In the genomic region with DNA sequence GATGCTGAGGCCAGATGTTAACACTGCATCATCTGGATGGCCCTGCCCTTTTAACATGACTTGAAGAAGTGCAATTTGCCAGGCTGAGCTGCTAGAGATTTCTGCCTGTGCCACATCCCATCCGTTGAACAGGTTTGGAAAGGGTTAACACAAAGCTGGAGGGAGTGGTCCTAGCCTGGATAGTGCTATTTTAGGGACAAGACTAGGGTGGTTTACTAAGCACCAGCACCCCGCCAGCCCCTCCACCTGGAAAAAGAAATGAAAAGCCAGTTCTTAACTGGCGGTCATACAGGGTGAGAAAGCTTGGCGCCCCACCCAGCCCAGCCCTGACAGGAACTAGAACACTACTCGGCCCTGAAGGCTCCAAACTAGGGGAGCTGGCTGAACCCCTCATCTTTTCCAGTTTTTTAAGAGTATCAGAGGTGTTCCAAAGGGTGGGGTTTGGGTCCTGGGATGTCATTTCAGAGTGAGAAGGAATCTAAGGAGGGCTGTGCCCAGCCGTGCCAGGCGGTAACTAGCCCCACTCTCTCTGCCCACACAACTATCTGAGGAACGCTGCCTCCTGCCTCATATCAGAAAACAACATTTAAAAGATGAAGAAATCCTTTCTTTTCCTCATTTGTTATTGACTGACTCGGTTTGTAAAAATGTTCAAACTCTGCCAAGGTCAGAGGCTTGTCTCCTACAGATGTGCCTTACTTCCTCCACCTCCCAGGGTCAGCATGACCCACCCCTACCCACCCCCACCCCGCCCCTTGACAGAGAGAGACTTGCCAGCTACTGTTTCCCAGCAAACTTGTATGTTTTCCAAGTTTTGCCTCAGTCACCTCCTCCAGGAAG, we compare ENCODE assay signal across 16 mouse cellular contexts. TPM values are rescaled to one million over a fixed set of nuclear protein-coding genes. Genes with fewer than 3 reads are reported as not detected.
DNase-seq lines count a peak whose midpoint lies in the region; ATAC-seq lines count a peak whose summit lies in the region.
"Had no signal": no experiment of that assay in that cellular context is flagged by ENCODE, and none has a peak within 500 bp of the region (broad histone marks: within the 10 kb centered on the region; RNA-seq: fewer than 3 reads in every experiment).

No protein-coding gene starts in this region.

- no peak overlapping the region for H3K4me3 ChIP-seq in lung, embryonic 16.5 days (ENCODE audit: low read length)
- H3K4me3 ChIP-seq in limb, embryonic 12.5 days (replicated peaks) = no peak overlapping the region
- no peak overlapping the region for H3K4me3 ChIP-seq in midbrain, embryonic 13.5 days (replicated peaks)
- no peak overlapping the region for H3K4me3 ChIP-seq in hindbrain, embryonic 12.5 days
- H3K4me3 ChIP-seq: forebrain, embryonic 12.5 days; hindbrain, embryonic 10.5 days; liver, embryonic 13.5 days had no signal

- WGBS in lung, embryonic 16.5 days = 50% methylated on average over 10 of the region's 10 CpGs
- WGBS in limb, embryonic 12.5 days = 63% methylated on average over 10 of the region's 10 CpGs
- 86% methylated on average over 10 of the region's 10 CpGs for WGBS in midbrain, embryonic 13.5 days
- WGBS in hindbrain, embryonic 12.5 days = 80% methylated on average over 10 of the region's 10 CpGs

- no peaks in the 10 kb centered on the region for H3K9me3 ChIP-seq in lung, embryonic 16.5 days (ENCODE audit: control insufficient read depth, low read length)
- no peaks in the 10 kb centered on the region for H3K9me3 ChIP-seq in limb, embryonic 12.5 days
- no peaks in the 10 kb centered on the region for H3K9me3 ChIP-seq in midbrain, embryonic 13.5 days
- H3K9me3 ChIP-seq in hindbrain, embryonic 12.5 days (replicated peaks) = no peaks in the 10 kb centered on the region
- H3K9me3 ChIP-seq: forebrain, embryonic 12.5 days; G1E; hindbrain, embryonic 10.5 days; liver, embryonic 13.5 days had no signal

- H3K4me2 ChIP-seq in lung, embryonic 16.5 days (ENCODE audit: low read depth, low read length) = no peak overlapping the region; the same call in 1 of the 2 replicates
- no peak overlapping the region for H3K4me2 ChIP-seq in limb, embryonic 12.5 days
- H3K4me2 ChIP-seq in midbrain, embryonic 13.5 days (replicated peaks) = no peak overlapping the region
- no peak overlapping the region for H3K4me2 ChIP-seq in hindbrain, embryonic 12.5 days (replicated peaks)
- H3K4me2 ChIP-seq: forebrain, embryonic 12.5 days; liver, embryonic 13.5 days had no signal

- no peaks in the 10 kb centered on the region for H3K36me3 ChIP-seq in lung, embryonic 16.5 days (ENCODE audit: control insufficient read depth, insufficient read depth, low read length)
- no peaks in the 10 kb centered on the region for H3K36me3 ChIP-seq in limb, embryonic 12.5 days
- H3K36me3 ChIP-seq in midbrain, embryonic 13.5 days = no peaks in the 10 kb centered on the region
- no peaks in the 10 kb centered on the region for H3K36me3 ChIP-seq in hindbrain, embryonic 12.5 days
- H3K36me3 ChIP-seq: forebrain, embryonic 12.5 days; G1E; hindbrain, embryonic 10.5 days; liver, embryonic 13.5 days had no signal

- peak overlapping the region; percentile 30 for H3K27ac ChIP-seq in lung, embryonic 16.5 days (ENCODE audit: low read length)
- H3K27ac ChIP-seq in limb, embryonic 12.5 days = peak overlapping the region; percentile 73
- no peak overlapping the region for H3K27ac ChIP-seq in midbrain, embryonic 13.5 days
- no peak overlapping the region for H3K27ac ChIP-seq in hindbrain, embryonic 12.5 days
- H3K27ac ChIP-seq: forebrain, embryonic 12.5 days; liver, embryonic 13.5 days had no signal

- peaks cover 18% of the 10 kb centered on the region for H3K4me1 ChIP-seq in lung, embryonic 16.5 days (replicated peaks; ENCODE audit: control insufficient read depth, insufficient read depth, low read length)
- peaks cover 48% of the 10 kb centered on the region for H3K4me1 ChIP-seq in limb, embryonic 12.5 days (replicated peaks)
- H3K4me1 ChIP-seq in midbrain, embryonic 13.5 days (replicated peaks) = no peaks in the 10 kb centered on the region; the same call in 1 of the 2 replicates
- no peaks in the 10 kb centered on the region; the same call in 1 of the 2 replicates for H3K4me1 ChIP-seq in hindbrain, embryonic 12.5 days
- H3K4me1 ChIP-seq: forebrain, embryonic 12.5 days; liver, embryonic 13.5 days had no signal

- no peak overlapping the region for H3K9ac ChIP-seq in lung, embryonic 16.5 days (ENCODE audit: low read length)
- H3K9ac ChIP-seq in limb, embryonic 12.5 days (replicated peaks) = no peak overlapping the region
- no peak overlapping the region for H3K9ac ChIP-seq in midbrain, embryonic 13.5 days (replicated peaks)
- no peak overlapping the region for H3K9ac ChIP-seq in hindbrain, embryonic 12.5 days
- H3K9ac ChIP-seq: forebrain, embryonic 12.5 days; liver, embryonic 13.5 days had no signal

- peak; percentile 92 for DNase-seq in heart, adult 11 months
- DNase-seq in heart, postnatal 4 days = no peak
- no peak for DNase-seq in lung, postnatal 4 days
- DNase-seq in kidney, adult 18-20 months = no peak
- DNase-seq: adrenal gland, postnatal 36 days; kidney, adult 8-10 months; liver, embryonic 13.5 days had no signal

- H3K27me3 ChIP-seq in lung, embryonic 16.5 days (ENCODE audit: control insufficient read depth, insufficient read depth, low read depth, low read length) = no peaks in the 10 kb centered on the region
- H3K27me3 ChIP-seq in limb, embryonic 12.5 days = no peaks in the 10 kb centered on the region
- no peaks in the 10 kb centered on the region for H3K27me3 ChIP-seq in midbrain, embryonic 13.5 days
- no peaks in the 10 kb centered on the region for H3K27me3 ChIP-seq in hindbrain, embryonic 12.5 days
- H3K27me3 ChIP-seq: forebrain, embryonic 12.5 days; liver, embryonic 13.5 days had no signal

- ATAC-seq in lung, embryonic 16.5 days (ENCODE audit: low read depth) = peak; percentile 70
- ATAC-seq in limb, embryonic 12.5 days (ENCODE audit: insufficient number of reproducible peaks, insufficient read depth, low FRiP score, low TSS enrichment, low read depth) = peak; percentile 26; the same call in 1 of the 2 replicates
- ATAC-seq in midbrain, embryonic 13.5 days = no peak
- ATAC-seq in hindbrain, embryonic 12.5 days (ENCODE audit: low FRiP score) = no peak

RNA-seq across cellular contexts. Expression of gene Il16, which starts 6.7 kb away (rescaled TPM):
- total RNA-seq in heart, postnatal 4 days (2021) = 1 to 10 TPM; 4.5 to 5.5 TPM
- polyA plus RNA-seq in lung, embryonic 16.5 days (2015; fragmentation: Nextera tagmentation; extraction: Ambion mirVana) = 4.5 and 7.3 TPM in 2 replicates
- 2.9 and 3.4 TPM in 2 replicates for polyA plus RNA-seq in limb, embryonic 12.5 days (2016; fragmentation: Nextera tagmentation; extraction: Ambion mirVana)
- 0.74 and 0.88 TPM in 2 replicates for polyA plus RNA-seq in midbrain, embryonic 13.5 days (2015; fragmentation: Nextera tagmentation; extraction: Ambion mirVana)
- 1.9 and 2.0 TPM in 2 replicates for polyA plus RNA-seq in hindbrain, embryonic 12.5 days (2016; fragmentation: Nextera tagmentation; extraction: Ambion mirVana)
- polyA plus RNA-seq: C2C12 had no signal

RNA-seq across cellular contexts. Expression of gene Cfap161, which starts 55.8 kb away (rescaled TPM):
- under 1 TPM; 0.52 to 0.65 TPM for total RNA-seq in heart, postnatal 4 days (2021)
- 7.4 and 8.4 TPM in 2 replicates for polyA plus RNA-seq in lung, embryonic 16.5 days (2015; fragmentation: Nextera tagmentation; extraction: Ambion mirVana)
- polyA plus RNA-seq in limb, embryonic 12.5 days (2016; fragmentation: Nextera tagmentation; extraction: Ambion mirVana) = 0.32 and 0.45 TPM in 2 replicates
- 0.26 and 0.89 TPM in 2 replicates for polyA plus RNA-seq in midbrain, embryonic 13.5 days (2015; fragmentation: Nextera tagmentation; extraction: Ambion mirVana)
- polyA plus RNA-seq in hindbrain, embryonic 12.5 days (2016; fragmentation: Nextera tagmentation; extraction: Ambion mirVana) = 0.94 and 1.0 TPM in 2 replicates
- total RNA-seq: G1E; gastrocnemius, adult 8-10 months had no signal
- polyA plus RNA-seq: C2C12; G1E; liver, embryonic 13.5 days had no signal

Comparison
In these comparisons a context has a peak if more than half of its experiments do, and no peak if none do; other contexts are left out.
1. ATAC-seq: peak in lung, embryonic 16.5 days (single experiment) and limb, embryonic 12.5 days (single experiment); none in midbrain, embryonic 13.5 days (single experiment) and hindbrain, embryonic 12.5 days (single experiment).
2. H3K27ac ChIP-seq: peak in lung, embryonic 16.5 days (single experiment) and limb, embryonic 12.5 days (single experiment); none in midbrain, embryonic 13.5 days (single experiment) and hindbrain, embryonic 12.5 days (single experiment).